Mouse (Mus musculus) heart, embryonic 10.5 days (tissue): ENCODE data around the gene Entpd6. TPM values are rescaled to one million over a fixed set of nuclear protein-coding genes. Genes with fewer than 3 reads are reported as not detected.

Experiments
- DNase-seq: peaks from one replicate; pipeline ENCODE4 v3.0.0-alpha.2; 2017; ENCODE audit warnings: low spot score
- H3K27ac ChIP-seq: fragments of 300-500 bp; sonication (generic); 2 replicates; pipeline ENCODE4 v1.5.1; 2016; ENCODE audit warnings: mild to moderate bottlenecking
- H3K27me3 ChIP-seq: fragments of 300-500 bp; sonication (generic); 2 replicates; pipeline ENCODE4 v1.6.1; 2016; ENCODE audit warnings: mild to moderate bottlenecking; ENCODE audit not compliant: poor library complexity, insufficient read depth, severe bottlenecking
- H3K36me3 ChIP-seq: fragments of 300-500 bp; sonication (generic); 2 replicates; pipeline ENCODE4 v1.6.1; 2016; ENCODE audit warnings: mild to moderate bottlenecking, moderate library complexity
- H3K4me1 ChIP-seq: fragments of 300-500 bp; sonication (generic); 2 replicates; pipeline ENCODE4 v1.6.1; 2016; ENCODE audit warnings: mild to moderate bottlenecking
- H3K4me3 ChIP-seq: fragments of 300-500 bp; sonication (generic); 2 replicates; pipeline ENCODE4 v1.5.1; 2016; ENCODE audit warnings: mild to moderate bottlenecking, moderate library complexity
- H3K9me3 ChIP-seq: fragments of 300-500 bp; sonication (generic); 2 replicates; pipeline ENCODE4 v1.6.1; 2016; ENCODE audit warnings: mild to moderate bottlenecking, moderate library complexity
- whole genome bisulfite sequencing: fragments of 180-500 bp; shearing (Covaris S2); methylation state at CpG from one replicate; pipeline ENCODE4 v1.1.7; 2016; 5-methylcytosine and 5-hydroxymethylcytosine counted together
- polyA plus RNA-seq: library from polyadenylated mRNA; unstranded; fragments of >200 nt; fragmentation: Nextera tagmentation; extraction: Ambion mirVana; gene quantifications from 2 replicates; pipeline ENCODE4 v1.2.1, GENCODE M21; 2016

The Entpd6 gene
- polyA plus RNA-seq, 1 experiment from 2014 or later, result 29.5 TPM

DNA sequence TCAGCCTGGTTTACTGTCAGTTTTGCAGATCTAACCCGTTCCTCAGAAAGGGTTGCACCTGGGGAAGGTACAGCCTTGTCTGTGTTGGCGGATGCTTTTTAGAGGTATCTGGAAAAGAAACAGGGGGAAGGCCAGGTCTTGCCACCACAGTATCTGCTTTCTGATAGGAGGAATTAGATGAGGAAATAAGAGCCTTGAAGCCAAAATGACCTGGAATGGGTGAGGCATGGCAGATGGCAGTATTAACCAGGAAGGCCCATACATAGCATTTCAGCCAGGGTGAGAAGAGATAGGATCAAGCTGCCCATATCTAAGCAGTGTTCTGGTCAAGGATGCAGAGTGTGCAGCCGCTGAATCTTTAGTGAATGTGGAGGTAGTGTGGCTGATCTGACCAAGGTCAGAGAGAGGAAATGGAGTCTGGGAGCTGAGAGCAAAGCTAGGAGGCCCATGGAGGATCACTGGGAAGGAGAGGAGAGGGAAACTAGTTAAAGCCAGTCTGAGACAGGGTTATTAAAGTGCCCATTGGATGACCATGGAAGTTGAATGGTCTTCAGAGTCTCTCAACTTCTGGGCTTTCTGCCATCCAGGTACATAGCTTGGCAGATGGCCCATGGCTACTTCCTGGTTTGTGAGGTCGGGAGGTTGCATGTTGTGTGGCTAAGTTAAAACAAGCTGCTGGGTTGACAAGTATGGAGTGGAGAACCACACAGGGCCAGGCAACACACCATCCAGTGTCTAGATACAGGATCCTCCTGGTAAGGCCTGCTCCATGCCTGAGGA is 17.4 kb downstream of the Entpd6 start:
- Histone ChIP-seq H3K27ac (peak overlapping the region; percentile 62; the same call in 1 of the 2 replicates), H3K4me3 (no peak overlapping the region), H3K9me3 (no peaks in the 10 kb centered on the region), H3K27me3 (no peaks in the 10 kb centered on the region), H3K36me3 (peaks cover 42% of the 10 kb centered on the region), H3K4me1 (peaks cover 43% of the 10 kb centered on the region)
- 81% methylated on average over 4 of the region's 4 CpGs for WGBS
- no peak for DNase-seq

DNA sequence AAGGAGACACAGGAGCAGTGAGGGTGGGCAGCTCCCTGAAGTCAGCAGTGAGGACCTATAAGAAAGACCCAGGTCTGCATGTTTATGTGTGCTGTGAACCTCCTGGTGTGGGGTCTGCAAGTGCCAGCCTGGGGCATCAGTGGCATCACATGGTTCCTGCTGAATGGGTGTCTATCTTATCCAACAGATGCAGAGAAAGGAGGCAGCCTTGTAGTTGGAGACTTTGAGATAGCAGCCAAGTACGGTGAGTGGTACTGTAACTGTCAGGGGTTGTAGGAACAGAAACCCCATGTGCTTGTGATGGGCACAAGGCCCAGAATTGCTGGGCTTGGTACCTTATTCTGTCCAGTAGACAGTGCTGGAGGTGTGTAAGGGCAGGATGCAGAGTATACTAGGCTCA is 19.8 kb downstream of the Entpd6 start:
- no peak for DNase-seq
- WGBS, result 62% methylated on average over 1 of the region's 1 CpGs
- peaks cover 25% of the 10 kb centered on the region for H3K36me3 ChIP-seq
- no peak overlapping the region for H3K4me3 ChIP-seq
- H3K4me1 ChIP-seq, result peaks cover 55% of the 10 kb centered on the region
- H3K9me3 ChIP-seq, result no peaks in the 10 kb centered on the region
- H3K27me3 ChIP-seq, result no peaks in the 10 kb centered on the region
- peak overlapping the region; percentile 67 for H3K27ac ChIP-seq

DNA sequence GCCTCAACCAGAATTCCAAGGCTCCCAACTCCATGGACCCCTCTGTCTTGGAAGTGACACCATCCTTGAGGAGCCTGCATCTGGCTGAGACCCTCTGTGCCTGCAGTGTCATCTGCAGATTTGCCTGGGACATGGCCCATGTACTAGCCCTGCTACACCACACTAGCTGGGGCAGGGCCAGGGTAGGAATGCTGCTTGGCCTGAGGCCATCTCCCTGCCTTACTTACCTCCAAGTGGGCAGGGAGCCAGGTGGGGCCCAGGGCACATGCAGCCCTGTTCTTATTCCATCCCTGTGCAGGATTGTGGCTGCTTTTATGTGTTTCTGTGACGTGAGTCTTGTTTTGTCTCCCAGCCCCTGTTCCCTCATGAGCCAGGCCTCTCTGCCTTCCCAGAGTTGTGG is 21.9 kb downstream of the Entpd6 start:
- Histone ChIP-seq H3K27ac (peak overlapping the region; percentile 91), H3K9me3 (no peaks in the 10 kb centered on the region), H3K27me3 (no peaks in the 10 kb centered on the region), H3K36me3 (peaks cover 25% of the 10 kb centered on the region), H3K4me1 (peaks cover 58% of the 10 kb centered on the region), H3K4me3 (peak overlapping the region; percentile 8; the same call in 1 of the 2 replicates)
- DNase-seq, result no peak
- 41% methylated on average over 1 of the region's 1 CpGs for WGBS

DNA sequence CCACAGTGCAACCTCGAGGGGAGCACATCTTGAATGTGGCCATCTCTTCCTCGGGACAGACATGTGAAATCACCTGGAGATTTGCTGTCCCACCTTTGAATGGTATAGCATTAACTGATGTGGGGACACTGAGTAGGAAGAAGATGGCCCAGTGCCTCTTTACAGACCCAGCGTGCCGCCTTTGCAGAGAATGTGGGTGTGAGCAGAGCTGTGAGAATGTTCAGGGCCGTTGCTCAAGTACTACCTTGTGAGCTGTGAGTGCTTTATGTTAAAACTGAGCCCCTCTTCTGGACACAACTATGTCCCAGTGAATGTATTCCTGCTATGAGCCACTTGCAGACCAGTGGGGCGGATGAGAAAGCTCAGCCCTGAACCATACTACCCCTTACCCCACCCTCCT is 22.3 kb downstream of the Entpd6 start:
- WGBS, result 67% methylated on average over 6 of the region's 6 CpGs
- no peak for DNase-seq
- Histone ChIP-seq H3K27ac (peak overlapping the region; percentile 91), H3K36me3 (peaks cover 25% of the 10 kb centered on the region), H3K27me3 (no peaks in the 10 kb centered on the region), H3K4me3 (peak overlapping the region; percentile 8; the same call in 1 of the 2 replicates), H3K4me1 (peaks cover 62% of the 10 kb centered on the region), H3K9me3 (no peaks in the 10 kb centered on the region)

DNA sequence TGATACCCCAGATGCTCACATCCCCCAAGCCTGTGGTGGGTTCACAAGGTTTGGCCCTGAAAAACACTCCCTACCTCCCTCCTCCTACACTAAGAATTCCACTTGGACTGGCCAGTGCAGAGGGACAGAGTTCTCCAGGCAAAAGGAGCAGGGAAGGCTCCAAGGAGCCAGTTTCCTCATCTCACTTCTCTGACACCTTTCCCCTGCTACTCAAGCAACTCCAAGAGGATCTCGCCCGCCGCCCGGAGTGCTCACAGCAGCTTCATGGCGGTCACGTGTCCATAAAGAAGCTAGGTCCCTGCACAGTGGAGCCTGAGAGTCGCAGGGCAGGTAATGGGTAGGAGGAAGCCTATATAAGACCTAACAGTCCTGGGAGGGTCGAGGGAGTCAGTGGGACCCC is 23.2 kb downstream of the Entpd6 start:
- H3K9me3 ChIP-seq, result no peaks in the 10 kb centered on the region
- peaks cover 23% of the 10 kb centered on the region for H3K36me3 ChIP-seq
- 75% methylated on average over 8 of the region's 8 CpGs for WGBS
- peak overlapping the region; percentile 91 for H3K27ac ChIP-seq
- H3K27me3 ChIP-seq, result no peaks in the 10 kb centered on the region
- no peak overlapping the region for H3K4me3 ChIP-seq
- H3K4me1 ChIP-seq, result peaks cover 64% of the 10 kb centered on the region
- no peak for DNase-seq

DNA sequence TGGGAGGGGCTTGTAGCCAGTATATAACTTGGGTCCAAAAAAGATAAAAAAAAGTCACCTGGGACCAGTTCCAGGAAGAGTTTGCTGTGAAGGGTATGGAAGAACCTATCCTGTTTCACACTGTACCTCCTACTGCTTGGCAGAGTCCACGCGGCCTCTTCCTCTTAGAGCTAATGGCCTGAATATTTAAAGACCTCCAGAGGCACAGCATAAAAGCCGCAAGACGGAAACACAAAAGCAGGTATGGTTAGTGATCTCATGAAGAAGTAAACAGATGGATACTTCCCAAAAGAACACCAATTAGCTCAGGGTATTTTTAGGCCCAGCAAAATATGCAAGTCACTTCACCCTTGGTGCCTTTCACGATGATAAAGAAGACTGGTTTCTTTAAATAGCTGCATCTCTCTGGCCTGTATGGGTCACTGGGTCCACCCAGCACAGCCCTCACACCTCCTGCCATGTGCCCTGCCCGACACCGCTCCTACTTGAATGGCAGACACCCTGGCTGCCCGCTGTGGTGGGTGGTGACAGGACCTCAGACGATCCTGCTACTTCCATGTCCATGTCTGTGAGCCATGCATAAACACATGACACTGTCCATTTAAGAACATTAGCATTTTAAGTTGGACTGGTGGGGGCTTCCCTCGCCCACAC is 23.8 kb downstream of the Entpd6 start:
- H3K4me1 ChIP-seq, result peaks cover 63% of the 10 kb centered on the region

DNA sequence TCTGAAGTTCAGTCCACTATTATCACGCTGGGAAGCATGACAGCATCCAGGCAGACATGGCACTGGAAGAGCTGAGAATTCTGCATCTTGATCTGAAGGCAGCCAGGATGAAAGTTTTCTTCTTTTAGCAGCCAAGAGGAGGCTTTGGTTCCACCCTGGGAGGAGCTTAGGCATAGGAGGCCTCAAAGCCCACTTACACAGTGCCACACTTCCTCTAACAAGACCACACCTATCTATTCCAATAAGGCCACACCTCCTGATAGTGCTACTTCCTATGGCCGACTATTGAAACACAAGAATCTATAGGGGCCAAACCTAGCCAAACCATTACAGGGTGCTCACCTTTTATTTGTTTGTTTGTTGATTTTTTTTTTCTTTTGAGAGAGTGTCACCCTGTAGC is 34.0 kb downstream of the Entpd6 start:
- H3K4me3 ChIP-seq, result no peak overlapping the region
- WGBS, result 73% methylated on average over 2 of the region's 2 CpGs
- DNase-seq, result no peak
- no peaks in the 10 kb centered on the region for H3K27me3 ChIP-seq
- no peak overlapping the region for H3K27ac ChIP-seq
- H3K4me1 ChIP-seq, result peaks cover 21% of the 10 kb centered on the region
- H3K36me3 ChIP-seq, result no peaks in the 10 kb centered on the region
- H3K9me3 ChIP-seq, result no peaks in the 10 kb centered on the region

More for the DNA sequence above, 23.8 kb downstream of the Entpd6 start:
- peak overlapping the region; percentile 91 for H3K27ac ChIP-seq
- no peak overlapping the region for H3K4me3 ChIP-seq
- 61% methylated on average over 10 of the region's 10 CpGs for WGBS
- H3K9me3 ChIP-seq, result no peaks in the 10 kb centered on the region
- no peaks in the 10 kb centered on the region for H3K27me3 ChIP-seq
- DNase-seq, result no peak
- peaks cover 22% of the 10 kb centered on the region for H3K36me3 ChIP-seq

DNA sequence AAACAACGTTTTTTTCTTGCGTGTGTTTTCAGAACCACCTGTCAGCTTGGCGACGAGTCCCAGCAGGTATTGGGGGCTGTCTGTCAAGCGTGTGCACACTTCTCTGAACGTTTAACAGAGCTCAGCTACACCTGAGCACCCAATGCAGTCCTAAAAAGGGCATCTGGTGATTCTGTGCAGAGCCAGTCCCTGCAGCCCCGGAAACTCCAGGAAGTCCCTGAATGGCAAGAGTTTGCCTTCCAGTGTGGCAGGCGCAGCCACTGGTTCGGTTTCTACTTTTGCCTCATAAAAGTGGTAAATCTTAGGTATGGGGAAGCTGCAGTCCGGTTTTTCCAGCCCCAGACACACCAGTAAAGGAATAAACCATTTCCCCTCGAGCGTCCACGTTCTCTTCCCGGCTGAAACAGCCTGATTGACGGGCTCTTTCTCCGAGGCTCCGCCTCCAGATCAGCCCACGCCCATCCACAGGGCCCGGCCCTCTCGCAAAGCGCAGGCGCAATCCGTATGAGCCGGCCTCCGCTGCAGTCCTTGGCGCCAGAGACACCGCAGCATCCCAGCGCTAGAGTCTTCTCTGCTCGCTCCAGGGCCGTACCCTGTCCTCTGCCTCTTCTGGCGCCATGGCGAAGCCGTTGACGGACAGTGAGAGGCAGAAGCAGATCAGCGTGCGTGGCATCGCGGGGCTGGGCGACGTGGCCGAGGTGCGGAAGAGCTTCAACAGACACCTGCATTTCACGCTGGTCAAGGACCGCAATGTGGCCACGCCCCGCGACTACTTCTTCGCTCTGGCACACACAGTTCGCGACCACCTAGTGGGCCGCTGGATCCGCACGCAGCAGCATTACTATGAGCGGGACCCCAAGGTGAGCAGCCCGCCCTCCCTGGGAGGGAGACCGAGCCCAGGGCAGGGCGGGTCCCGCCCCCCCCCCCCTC is 37.7 kb downstream of the Entpd6 start, which contains the start of gene Pygb:
Pygb (plus strand) TSS at position 485 of the 930 bp plus-strand sequence.
- Histone ChIP-seq H3K27me3 (no peaks in the 10 kb centered on the region), H3K9me3 (no peaks in the 10 kb centered on the region), H3K4me1 (peaks cover 30% of the 10 kb centered on the region), H3K36me3 (peaks cover 4% of the 10 kb centered on the region; the same call in 1 of the 2 replicates), H3K27ac (peak within 1 kb of the TSS; percentile 93), H3K4me3 (peak within 1 kb of the TSS; percentile 76)
- 2% methylated on average over 56 of the region's 58 CpGs for WGBS
- DNase-seq, result peak; percentile 97

DNA sequence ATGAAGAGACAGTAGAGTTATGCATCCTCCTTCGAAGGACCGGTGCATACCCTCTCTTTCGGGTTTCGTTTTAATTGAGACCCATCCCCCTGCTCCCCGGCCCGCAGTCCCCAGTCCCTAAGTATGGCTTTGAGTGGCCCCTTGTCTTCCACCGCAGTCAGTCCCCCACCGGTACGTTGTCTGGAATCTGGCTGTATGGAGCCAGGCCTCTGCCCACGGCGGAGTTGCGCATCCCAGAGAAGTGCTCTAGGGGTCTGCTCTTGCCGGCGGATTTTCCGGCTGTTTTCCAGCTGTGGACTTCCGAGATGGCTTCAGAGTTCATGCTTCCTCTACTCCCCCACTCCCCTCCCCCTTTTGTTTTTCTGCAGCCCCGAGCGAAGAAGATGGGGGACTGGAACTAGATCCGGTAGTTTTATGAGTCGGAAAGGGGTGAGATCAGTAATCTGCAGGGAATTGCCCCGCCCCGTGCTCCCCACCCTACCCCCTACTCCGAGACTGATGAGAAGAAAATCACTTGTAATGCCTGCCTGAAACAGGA is 38.5 kb downstream of the Entpd6 start:
- H3K9me3 ChIP-seq, result no peaks in the 10 kb centered on the region
- under 1% methylated on average over 23 of the region's 23 CpGs for WGBS
- H3K27me3 ChIP-seq, result no peaks in the 10 kb centered on the region
- peak overlapping the region; percentile 76 for H3K4me3 ChIP-seq
- peaks cover 30% of the 10 kb centered on the region for H3K4me1 ChIP-seq
- peaks cover 12% of the 10 kb centered on the region for H3K36me3 ChIP-seq
- DNase-seq, result no peak
- peak overlapping the region; percentile 93 for H3K27ac ChIP-seq

DNA sequence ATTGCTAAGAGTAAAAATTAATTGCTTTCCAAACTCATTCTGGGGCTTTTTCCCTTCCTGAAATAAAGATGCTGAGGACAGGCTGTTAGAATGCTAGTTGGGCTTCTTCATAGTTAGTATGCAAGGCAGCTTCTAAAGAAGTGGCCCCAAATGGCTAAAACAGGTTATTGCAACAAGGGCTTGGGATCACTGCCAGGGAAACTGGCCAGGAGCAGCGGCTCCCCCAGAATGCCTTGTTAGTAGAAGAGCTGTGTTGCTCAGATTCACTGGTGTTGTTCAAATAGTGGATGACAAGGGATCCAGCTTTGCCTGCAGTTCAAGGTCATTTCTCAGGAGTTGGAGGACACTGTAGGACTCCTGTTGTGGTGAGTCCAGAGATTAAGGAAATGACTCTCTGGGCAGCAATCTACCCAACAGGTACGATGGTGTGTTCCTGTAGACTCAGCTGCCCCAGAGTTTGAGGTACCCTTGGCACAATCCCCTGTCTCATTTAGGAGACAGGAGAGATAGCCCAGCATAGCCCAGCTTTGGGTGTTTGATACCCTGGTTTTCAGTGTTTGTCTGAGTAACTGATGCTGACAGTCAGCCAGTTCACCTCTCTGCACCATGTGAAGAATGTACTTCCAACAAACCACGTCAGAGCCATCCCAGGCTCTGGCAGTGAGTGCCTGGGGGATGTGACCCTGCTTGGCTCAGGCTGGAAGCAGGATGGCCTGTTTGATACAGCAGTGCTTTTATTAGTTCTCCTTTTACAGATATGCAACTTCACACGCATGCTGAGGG is 40.1 kb downstream of the Entpd6 start:
- Histone ChIP-seq H3K27ac (peak overlapping the region; percentile 74; the same call in 1 of the 2 replicates), H3K4me3 (peak overlapping the region; percentile 76), H3K4me1 (peaks cover 30% of the 10 kb centered on the region), H3K36me3 (peaks cover 29% of the 10 kb centered on the region), H3K27me3 (no peaks in the 10 kb centered on the region), H3K9me3 (no peaks in the 10 kb centered on the region)
- no peak for DNase-seq
- WGBS, result 47% methylated on average over 4 of the region's 4 CpGs

DNA sequence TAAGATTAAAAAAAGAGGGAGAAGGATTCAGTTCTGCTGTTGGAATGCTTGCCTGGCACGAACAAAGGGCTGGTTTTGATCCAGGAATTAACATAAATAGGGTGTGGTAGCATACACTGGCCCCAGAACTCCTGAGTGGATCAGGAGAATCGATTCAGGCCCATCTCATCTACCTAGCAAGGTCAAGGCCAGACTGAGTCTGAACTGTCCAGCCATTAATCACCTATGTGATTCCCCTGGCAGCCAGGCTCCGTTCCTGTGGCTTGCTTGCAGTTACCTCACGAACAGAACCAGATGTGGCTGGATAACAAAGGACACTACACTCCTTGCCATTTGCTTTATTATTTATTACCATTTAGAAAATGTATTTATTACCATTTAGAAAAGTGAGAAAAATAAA is 44.5 kb downstream of the Entpd6 start:
- 85% methylated on average over 4 of the region's 4 CpGs for WGBS
- no peaks in the 10 kb centered on the region for H3K27me3 ChIP-seq
- peaks cover 12% of the 10 kb centered on the region for H3K4me1 ChIP-seq
- no peak overlapping the region for H3K4me3 ChIP-seq
- H3K9me3 ChIP-seq, result no peaks in the 10 kb centered on the region
- H3K27ac ChIP-seq, result no peak overlapping the region
- H3K36me3 ChIP-seq, result peaks cover 64% of the 10 kb centered on the region
- DNase-seq, result no peak

DNA sequence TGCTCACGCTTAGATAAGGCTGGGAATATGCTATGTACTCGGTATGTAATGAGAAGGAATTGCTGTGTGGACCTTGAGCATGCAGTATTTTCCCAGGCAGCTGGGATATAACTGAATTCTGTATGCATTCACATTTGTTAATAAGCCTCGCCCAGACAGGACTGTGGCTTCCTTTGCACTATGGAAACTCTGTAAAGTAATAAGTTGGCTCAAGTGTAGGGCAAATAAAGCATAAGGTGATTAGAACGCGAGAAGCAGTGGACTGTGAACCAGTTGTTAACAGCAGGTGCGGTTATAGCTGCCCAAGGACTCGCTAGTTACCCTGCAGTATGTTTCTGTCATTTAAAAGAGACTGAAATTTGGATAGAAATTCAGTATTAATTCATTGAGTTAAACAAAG is 49.2 kb downstream of the Entpd6 start:
- H3K36me3 ChIP-seq, result peaks cover 88% of the 10 kb centered on the region
- H3K27me3 ChIP-seq, result no peaks in the 10 kb centered on the region
- no peak overlapping the region for H3K27ac ChIP-seq
- H3K4me3 ChIP-seq, result no peak overlapping the region
- DNase-seq, result no peak
- WGBS, result 85% methylated on average over 7 of the region's 7 CpGs
- no peaks in the 10 kb centered on the region for H3K9me3 ChIP-seq
- H3K4me1 ChIP-seq, result no peaks in the 10 kb centered on the region
